Mouse (Mus musculus) limb, embryonic 11.5 days (tissue): ENCODE data around the gene Metap1. TPM values are rescaled to one million over a fixed set of nuclear protein-coding genes. Genes with fewer than 3 reads are reported as not detected.

Experiments
- microRNA counts: library from miRNA; unstranded; fragments of <30 nt; microRNA quantifications from one replicate; lab custom pipeline; 2016
- microRNA-seq: library from miRNA; unstranded; fragments of <30 nt; microRNA quantifications from one replicate; pipeline ENCODE4, GENCODE M21; 2016
- polyA plus RNA-seq: library from polyadenylated mRNA; unstranded; fragments of >200 nt; fragmentation: Nextera tagmentation; extraction: Ambion mirVana; gene quantifications from 2 replicates; pipeline ENCODE4 v1.2.1, GENCODE M21; 2014

Gene Metap1
- polyA plus RNA-seq, 1 experiment from 2014 or later, result 55.3 TPM

MicroRNA genes within 50 kb of the gene (microRNA counts, 519-probe panel; counts per million panel counts)
- not detected for microRNA mmu-miR-1956 (lab: Ali Mortazavi, UCI)

Small RNA genes lying within 50 kb of the gene (microRNA-seq; reads per million reads assigned to microRNA genes)
- gene Mir1956, result not detected

Other genes with a start within 250 kb of the Metap1 start
- 1.3 and 1.6 TPM in 2 replicates for gene Adh1, start 228.5 kb downstream of the Metap1 start, polyA plus RNA-seq
- gene Adh6a, start 176.2 kb downstream of the Metap1 start, polyA plus RNA-seq, result not detected in 2 replicates
- gene Adh6b, start 147.7 kb downstream of the Metap1 start, polyA plus RNA-seq, result 0.45 and 0.87 TPM in 2 replicates
- gene Adh4, start 74.0 kb downstream of the Metap1 start, polyA plus RNA-seq, result not detected in 2 replicates
- gene Adh5, start 46.4 kb downstream of the Metap1 start, polyA plus RNA-seq, result 243 and 245 TPM in 2 replicates
- gene Eif4e, start 36.7 kb upstream of the Metap1 start, polyA plus RNA-seq, result 546 and 557 TPM in 2 replicates